Mouse (Mus musculus) retina, postnatal 7 days (tissue): ENCODE results near the gene Lpcat1.

Experiments
- DNase-seq: peaks from one replicate; pipeline ENCODE4 v3.0.0-alpha.2; 2012; ENCODE audit warnings: low read depth, low spot score

The Lpcat1 gene

GRCm38 (mm10) chr13:73446943-73447342 lies 20.1 kb upstream of the Lpcat1 start:
- DNase-seq = no peak

GRCm38 (mm10) chr13:73447478-73447877 lies 19.5 kb upstream of the Lpcat1 start:
- no peak for DNase-seq

- no peak for DNase-seq
These were observed 18.8 kb upstream of the Lpcat1 start for GRCm38 (mm10) chr13:73448201-73448600.

GRCm38 (mm10) chr13:73448723-73449122 lies 18.3 kb upstream of the Lpcat1 start:
- no peak for DNase-seq

- DNase-seq = no peak
These were observed 13.3 kb upstream of the Lpcat1 start for GRCm38 (mm10) chr13:73453503-73454217.

- no peak for DNase-seq
These were observed 11.7 kb upstream of the Lpcat1 start for GRCm38 (mm10) chr13:73455328-73455727.

GRCm38 (mm10) chr13:73457301-73457700 lies 9.7 kb upstream of the Lpcat1 start:
- DNase-seq = no peak

GRCm38 (mm10) chr13:73457741-73458140 lies 9.3 kb upstream of the Lpcat1 start:
- no peak for DNase-seq

GRCm38 (mm10) chr13:73458719-73459118 lies 8.3 kb upstream of the Lpcat1 start:
- no peak for DNase-seq

GRCm38 (mm10) chr13:73459189-73459850 lies 7.7 kb upstream of the Lpcat1 start:
- DNase-seq = no peak

GRCm38 (mm10) chr13:73461551-73461950 lies 5.4 kb upstream of the Lpcat1 start:
- DNase-seq = no peak

- DNase-seq = no peak
These were observed 1.8 kb upstream of the Lpcat1 start for GRCm38 (mm10) chr13:73465156-73465555.

GRCm38 (mm10) chr13:73466411-73466810 lies 586 bp upstream of the Lpcat1 start:
- DNase-seq = no peak

GRCm38 (mm10) chr13:73467421-73468237 lies 632 bp downstream of the Lpcat1 start:
- no peak for DNase-seq

GRCm38 (mm10) chr13:73468834-73469233 lies 1.8 kb downstream of the Lpcat1 start:
- DNase-seq = no peak

GRCm38 (mm10) chr13:73469257-73469967 lies 2.4 kb downstream of the Lpcat1 start:
- peak; percentile 68 for DNase-seq

- no peak for DNase-seq
These were observed 5.5 kb downstream of the Lpcat1 start for GRCm38 (mm10) chr13:73472481-73472880.

- DNase-seq = no peak
These were observed 6.7 kb downstream of the Lpcat1 start for GRCm38 (mm10) chr13:73473746-73474145.

GRCm38 (mm10) chr13:73474163-73474562 lies 7.2 kb downstream of the Lpcat1 start:
- no peak for DNase-seq

GRCm38 (mm10) chr13:73475058-73475980 lies 8.3 kb downstream of the Lpcat1 start:
- DNase-seq = no peak

GRCm38 (mm10) chr13:73476259-73476658 lies 9.3 kb downstream of the Lpcat1 start:
- no peak for DNase-seq
